Mouse (Mus musculus) lung, postnatal 0 days (tissue): ENCODE results near the gene Zfp748.

Source experiments
- CTCF ChIP-seq: IDR thresholded peaks from 2 replicates; pipeline ENCODE4 v1.5.1; 2016; ENCODE audit warnings: antibody characterized with exemption, mild to moderate bottlenecking
- EP300 ChIP-seq: IDR thresholded peaks from 2 replicates; pipeline ENCODE4 v1.6.1; 2016; ENCODE audit warnings: antibody characterized with exemption, mild to moderate bottlenecking, control low read depth

DNA sequence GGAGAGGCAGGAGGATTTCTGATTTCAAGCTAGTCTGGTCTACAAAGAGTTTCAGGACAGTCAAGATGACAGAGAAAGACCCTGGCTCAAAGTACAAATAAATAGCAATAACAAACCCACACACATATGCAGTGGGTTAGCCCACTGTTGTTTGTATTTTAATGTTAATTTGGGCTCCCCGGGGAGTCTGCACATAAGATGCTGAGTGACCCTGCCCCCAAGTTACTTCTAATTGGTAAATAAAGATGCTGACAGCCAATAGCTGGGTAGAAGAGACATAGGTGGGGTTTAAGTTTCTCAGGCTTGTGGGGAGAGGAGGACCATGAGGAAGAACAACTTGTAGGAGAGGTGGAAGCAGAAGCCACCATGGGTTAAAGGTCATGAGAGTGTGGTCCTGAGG is 7.7 kb downstream of the Zfp748 start:
- TF ChIP-seq CTCF (no peak), EP300 (no peak)
